Mouse (Mus musculus): ENCODE measurements around the gene Metrn. TPM values are rescaled to one million over a fixed set of nuclear protein-coding genes. Genes with fewer than 3 reads are reported as not detected.
A peak's percentile ranks its signal among the peaks of the same experiment; 100 is the strongest.

The Metrn gene
- total RNA-seq, 1 experiment, result 46.1 TPM

GRCm38 (mm10) chr17:25830200-25830753, 33.3 kb upstream of the Metrn start:
- Histone ChIP-seq H3K4me1 (ENCODE audit: control insufficient read depth in 2 of 2, insufficient read depth in 2 of 2, low read length in 2 of 2, poor library complexity in 1 of 2) (peaks cover 2 to 30% of the 10 kb centered on the region in 2 experiments; a peak in 1 of 4 replicates), H3K36me3 (ENCODE audit: control insufficient read depth, insufficient read depth, low read length, poor library complexity, severe bottlenecking) (peaks cover 54% of the 10 kb centered on the region), H3K9me3 (ENCODE audit: control insufficient read depth, insufficient read depth, low read depth, low read length) (no peaks in the 10 kb centered on the region), H3K4me3 (ENCODE audit: insufficient read depth in 1 of 2, low read depth in 1 of 2, low read length in 2 of 2, poor library complexity in 1 of 2, severe bottlenecking in 1 of 2) (no peak overlapping the region), H3K27ac (ENCODE audit: insufficient read depth, low read depth, low read length, poor library complexity, severe bottlenecking) (no peak overlapping the region), H3K9ac (ENCODE audit: insufficient read depth, low read depth, low read length, poor library complexity, severe bottlenecking) (no peak overlapping the region)
- TF ChIP-seq CHD2 (IDR thresholded peaks at IDR 0.05; ENCODE audit: low read depth, low read length), result no peak
- no peak for TF ChIP-seq ZC3H11A (IDR thresholded peaks at IDR 0.05; ENCODE audit: borderline replicate concordance, low read depth, low read length)
- TF ChIP-seq HCFC1 (IDR thresholded peaks at IDR 0.05; ENCODE audit: borderline replicate concordance, insufficient read depth, low read length), result no peak
- TF ChIP-seq ZNF384 (IDR thresholded peaks at IDR 0.05; ENCODE audit: low read depth, low read length), result no peak
- no peak for TF ChIP-seq MAFK (IDR thresholded peaks at IDR 0.05; ENCODE audit: insufficient read depth, low read depth, low read length)
- DNase-seq (ENCODE audit: low read depth, low spot score), result no peak
- in situ Hi-C loops (cut with MboI; ENCODE audit: low sequenced_read_pairs in 2 of 2, unreplicated experiment in 2 of 2), result no loop called here

DNA sequence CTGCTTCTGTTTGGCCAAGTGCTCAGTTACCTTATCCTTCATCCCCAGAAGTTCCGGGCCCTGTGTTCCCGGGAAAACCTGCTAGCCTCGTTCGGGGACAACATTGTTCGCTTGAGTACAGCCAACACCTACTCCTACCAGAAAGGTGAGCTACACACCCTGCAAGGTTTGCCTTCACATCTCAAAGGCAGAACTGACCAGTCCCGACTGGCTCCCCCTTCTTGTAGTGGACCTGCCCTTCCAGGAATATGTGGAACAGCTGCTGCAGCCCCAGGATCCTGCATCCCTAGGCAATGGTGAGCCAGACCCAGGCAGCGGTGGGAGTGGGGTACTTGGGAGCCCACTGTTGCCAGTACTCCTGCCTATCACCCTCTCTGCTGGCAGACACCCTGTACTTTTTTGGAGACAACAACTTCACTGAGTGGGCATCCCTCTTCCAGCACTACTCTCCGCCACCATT, 32.7 kb upstream of the Metrn start:
- in situ Hi-C loops (cut with MboI; ENCODE audit: low sequenced_read_pairs in 2 of 2, unreplicated experiment in 2 of 2), result no loop called here
- H3K4me1 ChIP-seq (ENCODE audit: control insufficient read depth in 2 of 2, insufficient read depth in 2 of 2, low read length in 2 of 2, poor library complexity in 1 of 2), result peaks cover 2 to 23% of the 10 kb centered on the region in 2 experiments; a peak in 2 of 4 replicates
- no peak for TF ChIP-seq ZNF384 (IDR thresholded peaks at IDR 0.05; ENCODE audit: low read depth, low read length)
- TF ChIP-seq MAFK (IDR thresholded peaks at IDR 0.05; ENCODE audit: insufficient read depth, low read depth, low read length), result no peak
- no peak for TF ChIP-seq CHD2 (IDR thresholded peaks at IDR 0.05; ENCODE audit: low read depth, low read length)
- no peak for TF ChIP-seq ZC3H11A (IDR thresholded peaks at IDR 0.05; ENCODE audit: borderline replicate concordance, low read depth, low read length)
- no peak for TF ChIP-seq HCFC1 (IDR thresholded peaks at IDR 0.05; ENCODE audit: borderline replicate concordance, insufficient read depth, low read length)
- H3K4me3 ChIP-seq (ENCODE audit: insufficient read depth in 1 of 2, low read depth in 1 of 2, low read length in 2 of 2, poor library complexity in 1 of 2, severe bottlenecking in 1 of 2), result peak overlapping the region; percentile 70 to 73
- H3K27ac ChIP-seq (ENCODE audit: insufficient read depth, low read depth, low read length, poor library complexity, severe bottlenecking), result peak overlapping the region; percentile 3; the same call in 1 of the 2 replicates
- no peaks in the 10 kb centered on the region for H3K9me3 ChIP-seq (ENCODE audit: control insufficient read depth, insufficient read depth, low read depth, low read length)
- peak overlapping the region; percentile 86 for H3K9ac ChIP-seq (ENCODE audit: insufficient read depth, low read depth, low read length, poor library complexity, severe bottlenecking)
- DNase-seq (ENCODE audit: low read depth, low spot score), result no peak
- peaks cover 47% of the 10 kb centered on the region for H3K36me3 ChIP-seq (ENCODE audit: control insufficient read depth, insufficient read depth, low read length, poor library complexity, severe bottlenecking)

GRCm38 (mm10) chr17:25828712-25829557, 32.0 kb upstream of the Metrn start, which contains the start of gene Jmjd8:
TSS of gene Jmjd8 (plus strand) at chr17:25828867.
- peak within 1 kb of the TSS; percentile 86 for H3K9ac ChIP-seq (ENCODE audit: insufficient read depth, low read depth, low read length, poor library complexity, severe bottlenecking)
- TF ChIP-seq ZC3H11A (IDR thresholded peaks at IDR 0.05; ENCODE audit: borderline replicate concordance, low read depth, low read length) (no peak), CHD2 (IDR thresholded peaks at IDR 0.05; ENCODE audit: low read depth, low read length) (no peak), HCFC1 (IDR thresholded peaks at IDR 0.05; ENCODE audit: borderline replicate concordance, insufficient read depth, low read length) (no peak), ZNF384 (IDR thresholded peaks at IDR 0.05; ENCODE audit: low read depth, low read length) (no peak), MAFK (IDR thresholded peaks at IDR 0.05; ENCODE audit: insufficient read depth, low read depth, low read length) (no peak)
- in situ Hi-C loops (cut with MboI; ENCODE audit: low sequenced_read_pairs in 2 of 2, unreplicated experiment in 2 of 2), result no loop called here
- peak within 1 kb of the TSS; percentile 23; the same call in 1 of the 2 replicates for H3K27ac ChIP-seq (ENCODE audit: insufficient read depth, low read depth, low read length, poor library complexity, severe bottlenecking)
- H3K9me3 ChIP-seq (ENCODE audit: control insufficient read depth, insufficient read depth, low read depth, low read length), result no peaks in the 10 kb centered on the region
- peaks cover 2 to 28% of the 10 kb centered on the region in 2 experiments; a peak in 2 of 4 replicates for H3K4me1 ChIP-seq (ENCODE audit: control insufficient read depth in 2 of 2, insufficient read depth in 2 of 2, low read length in 2 of 2, poor library complexity in 1 of 2)
- H3K36me3 ChIP-seq (ENCODE audit: control insufficient read depth, insufficient read depth, low read length, poor library complexity, severe bottlenecking), result peaks cover 47% of the 10 kb centered on the region
- peak within 1 kb of the TSS; percentile 70 to 73 for H3K4me3 ChIP-seq (ENCODE audit: insufficient read depth in 1 of 2, low read depth in 1 of 2, low read length in 2 of 2, poor library complexity in 1 of 2, severe bottlenecking in 1 of 2)
- DNase-seq (ENCODE audit: low read depth, low spot score), result no peak

DNA sequence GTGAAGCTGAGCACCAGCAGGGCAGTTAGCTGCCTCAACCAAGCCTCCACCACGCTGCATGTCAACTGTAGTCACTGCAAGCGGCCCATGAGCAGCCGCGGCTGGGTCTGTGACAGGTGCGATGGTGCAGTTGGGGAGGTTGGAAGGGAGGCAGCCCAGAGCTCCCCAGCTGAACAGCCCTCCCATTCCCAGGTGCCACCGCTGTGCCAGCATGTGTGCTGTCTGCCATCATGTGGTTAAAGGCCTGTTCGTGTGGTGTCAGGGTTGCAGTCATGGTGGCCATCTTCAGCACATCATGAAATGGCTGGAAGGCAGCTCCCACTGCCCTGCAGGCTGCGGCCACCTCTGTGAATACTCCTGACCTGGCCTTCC, 31.3 kb upstream of the Metrn start:
- Histone ChIP-seq H3K9ac (ENCODE audit: insufficient read depth, low read depth, low read length, poor library complexity, severe bottlenecking) (no peak overlapping the region), H3K4me1 (ENCODE audit: control insufficient read depth in 2 of 2, insufficient read depth in 2 of 2, low read length in 2 of 2, poor library complexity in 1 of 2) (peaks cover 2 to 28% of the 10 kb centered on the region in 2 experiments; a peak in 2 of 4 replicates)
- no peak for DNase-seq (ENCODE audit: low read depth, low spot score)

More for the DNA sequence above, 31.3 kb upstream of the Metrn start:
- Histone ChIP-seq H3K9me3 (ENCODE audit: control insufficient read depth, insufficient read depth, low read depth, low read length) (no peaks in the 10 kb centered on the region), H3K36me3 (ENCODE audit: control insufficient read depth, insufficient read depth, low read length, poor library complexity, severe bottlenecking) (peaks cover 47% of the 10 kb centered on the region), H3K4me3 (ENCODE audit: insufficient read depth in 1 of 2, low read depth in 1 of 2, low read length in 2 of 2, poor library complexity in 1 of 2, severe bottlenecking in 1 of 2) (peak overlapping the region in 1 of 2 experiments; percentile 73; a peak in 1 of 4 replicates), H3K27ac (ENCODE audit: insufficient read depth, low read depth, low read length, poor library complexity, severe bottlenecking) (no peak overlapping the region)
- no peak for TF ChIP-seq CHD2 (IDR thresholded peaks at IDR 0.05; ENCODE audit: low read depth, low read length)
- no peak for TF ChIP-seq MAFK (IDR thresholded peaks at IDR 0.05; ENCODE audit: insufficient read depth, low read depth, low read length)
- TF ChIP-seq ZNF384 (IDR thresholded peaks at IDR 0.05; ENCODE audit: low read depth, low read length), result no peak
- TF ChIP-seq ZC3H11A (IDR thresholded peaks at IDR 0.05; ENCODE audit: borderline replicate concordance, low read depth, low read length), result no peak
- no peak for TF ChIP-seq HCFC1 (IDR thresholded peaks at IDR 0.05; ENCODE audit: borderline replicate concordance, insufficient read depth, low read length)
- in situ Hi-C loops (cut with MboI; ENCODE audit: low sequenced_read_pairs in 2 of 2, unreplicated experiment in 2 of 2), result no loop called here

Measured in ES-E14 (cell line).